Comparison of ENCODE assay signal across 19 mouse cellular contexts in genomic region chr6:67218566-67218965, GRCm38 (mm10). TPM values are rescaled to one million over a fixed set of nuclear protein-coding genes. Genes with fewer than 3 reads are reported as not detected.
A peak's percentile ranks its signal among the peaks of the same experiment; 100 is the strongest.
DNase-seq lines count a peak whose midpoint lies in the region; TF ChIP-seq lines count a peak whose summit lies in the region.
"Had no signal": no experiment of that assay in that cellular context is flagged by ENCODE, and none has a peak within 500 bp of the region (broad histone marks: within the 10 kb centered on the region; RNA-seq: fewer than 3 reads in every experiment).

No protein-coding gene starts in this region.

- H3K27ac ChIP-seq in ES-Bruce4 (ENCODE audit: insufficient read depth, low read length) (peak overlapping the region; percentile 21; the same call in 1 of the 2 replicates), ES-E14 (ENCODE audit: insufficient read depth, low read depth, low read length, poor library complexity, severe bottlenecking) (peak overlapping the region; percentile 56; the same call in 1 of the 2 replicates)
- H3K27ac ChIP-seq: embryonic facial prominence, embryonic 10.5 days; embryonic facial prominence, embryonic 12.5 days had no signal

- H3K4me1 ChIP-seq in ES-Bruce4 (ENCODE audit: control insufficient read depth, insufficient read depth, low read length), result peaks cover 1% of the 10 kb centered on the region
- peaks cover 3 to 12% of the 10 kb centered on the region in 2 experiments; a peak in 3 of 4 replicates for H3K4me1 ChIP-seq in ES-E14 (ENCODE audit: control insufficient read depth in 2 of 2, insufficient read depth in 2 of 2, low read length in 2 of 2, poor library complexity in 1 of 2)
- H3K4me1 ChIP-seq: embryonic facial prominence, embryonic 10.5 days; embryonic facial prominence, embryonic 12.5 days had no signal

- TF ChIP-seq POLR2A in ES-Bruce4 (IDR thresholded peaks at IDR 0.05; ENCODE audit: insufficient read depth, low read length), result no peak

- DNase-seq in heart, adult 11 months, result peak; percentile 55
- no peak for DNase-seq in heart, postnatal 10 days
- DNase-seq in ES-E14 (ENCODE audit: low read depth, low spot score) (no peak), ZHBTc4 (ENCODE audit: low read depth, low spot score) (peak; percentile 64)
- no peak for DNase-seq in adrenal gland, adult 8-10 months
- DNase-seq in urinary bladder, adult 2 months (ENCODE audit: low spot score), result no peak
- DNase-seq: adrenal gland, adult 2 months; adrenal gland, postnatal 14 days; adrenal gland, postnatal 36 days; B cell, adult 2 months; cerebellum, adult 11-12 months; cerebellum, adult 2 months; cerebellum, adult 9-10 months; cerebellum, postnatal 10 days; cerebellum, postnatal 25 days had no signal

- H3K36me3 ChIP-seq in ES-Bruce4 (ENCODE audit: control insufficient read depth, insufficient read depth, low read length, poor library complexity, severe bottlenecking), result no peaks in the 10 kb centered on the region
- H3K36me3 ChIP-seq in ES-E14 (ENCODE audit: control insufficient read depth, insufficient read depth, low read length, poor library complexity, severe bottlenecking), result no peaks in the 10 kb centered on the region; the same call in 1 of the 2 replicates
- H3K36me3 ChIP-seq: embryonic facial prominence, embryonic 10.5 days; embryonic facial prominence, embryonic 12.5 days had no signal

- H3K9me3 ChIP-seq in ES-Bruce4 (replicated peaks; ENCODE audit: control insufficient read depth, insufficient read depth, low read length, poor library complexity, severe bottlenecking) (no peaks in the 10 kb centered on the region), ES-E14 (ENCODE audit: control insufficient read depth, insufficient read depth, low read depth, low read length) (no peaks in the 10 kb centered on the region)
- H3K9me3 ChIP-seq: embryonic facial prominence, embryonic 10.5 days; embryonic facial prominence, embryonic 12.5 days had no signal

- H3K27me3 ChIP-seq in ES-Bruce4 (ENCODE audit: control insufficient read depth, insufficient read depth, low read length, poor library complexity, severe bottlenecking), result no peaks in the 10 kb centered on the region
- H3K27me3 ChIP-seq: CH12.LX; embryonic facial prominence, embryonic 12.5 days had no signal

- TF ChIP-seq EP300 in ES-Bruce4 (IDR thresholded peaks at IDR 0.05; ENCODE audit: insufficient read depth, low read depth, low read length), result no peak

- H3K9ac ChIP-seq in ES-Bruce4 (ENCODE audit: low read depth, poor library complexity, severe bottlenecking), result no peak overlapping the region
- no peak overlapping the region for H3K9ac ChIP-seq in ES-E14 (ENCODE audit: insufficient read depth, low read depth, low read length, poor library complexity, severe bottlenecking)
- H3K9ac ChIP-seq: embryonic facial prominence, embryonic 12.5 days had no signal

- TF ChIP-seq CTCF in ES-Bruce4 (IDR thresholded peaks at IDR 0.05; ENCODE audit: low read depth, low read length), result no peak

- H3K4me3 ChIP-seq in ES-Bruce4 (ENCODE audit: low read depth, low read length) (no peak overlapping the region), ES-E14 (ENCODE audit: insufficient read depth in 1 of 2, low read depth in 1 of 2, low read length in 2 of 2, poor library complexity in 1 of 2, severe bottlenecking in 1 of 2) (no peak overlapping the region)
- H3K4me3 ChIP-seq: embryonic facial prominence, embryonic 10.5 days; embryonic facial prominence, embryonic 12.5 days had no signal

- in situ Hi-C loops in ES-E14 (cut with MboI; ENCODE audit: low sequenced_read_pairs in 2 of 2, unreplicated experiment in 2 of 2), result no loop called here

- intact Hi-C loops in heart, postnatal 10 days (cut with DNase I), result no loop called here

TF ChIP-seq in ES-E14, 5 proteins besides CTCF, POLR2A, EP300 and RAD21:
- TF ChIP-seq ZNF384 (IDR thresholded peaks at IDR 0.05; ENCODE audit: low read depth, low read length) (no peak), HCFC1 (IDR thresholded peaks at IDR 0.05; ENCODE audit: borderline replicate concordance, insufficient read depth, low read length) (no peak), ZC3H11A (IDR thresholded peaks at IDR 0.05; ENCODE audit: borderline replicate concordance, low read depth, low read length) (no peak), MAFK (IDR thresholded peaks at IDR 0.05; ENCODE audit: insufficient read depth, low read depth, low read length) (no peak)

RNA-seq across cellular contexts. Expression of gene Serbp1, which starts 19.4 kb away (rescaled TPM):
- 100 to 1,000 TPM; 247 to 271 TPM for total RNA-seq in heart, postnatal 10 days (2021)
- 1,899 and 1,955 TPM in 2 replicates for polyA plus RNA-seq in ES-Bruce4 (2011; ENCODE audit: insufficient read depth, insufficient read length, low read depth, missing spikeins)
- total RNA-seq in ES-E14 (2012; rRNA removed), result 787 and 1,032 TPM in 2 replicates
- total RNA-seq in adrenal gland, adult 8-10 months (2022), result 100 to 1,000 TPM; 163 to 303 (median 206) TPM
- polyA plus RNA-seq in urinary bladder, adult 2 months (2012; rRNA removed), result 257 and 307 TPM in 2 replicates

Comparison
In these comparisons a context has a peak if more than half of its experiments do, and no peak if none do; other contexts are left out.
1. DNase-seq: peak in heart, adult 11 months (single experiment) and ZHBTc4 (single experiment); none in heart, postnatal 10 days (0 of 2), ES-E14 (single experiment), adrenal gland, adult 8-10 months (single experiment) and urinary bladder, adult 2 months (single experiment).